Mouse (Mus musculus) spleen, adult 2 months (tissue): ENCODE measurements around the gene Col5a2. TPM values are rescaled to one million over a fixed set of nuclear protein-coding genes. Genes with fewer than 3 reads are reported as not detected.
"Not testable (repeated sequence)": the region's sequence is repeated elsewhere in the genome, so short reads cannot be mapped to it uniquely, and the experiment has no call there.

Source experiments
- DNase-seq, 2 experiments: peaks; one replicate each; pipeline versions ENCODE4 v3.0.0 to v3.0.0-alpha.2; 2012 to 2021; ENCODE audit warnings: low spot score in 2 of 2, low read depth in 1 of 2
- H3K27ac ChIP-seq: fragments of 200-500 bp; 2 replicates; pipeline ENCODE4 v1.5.1; 2012; ENCODE audit warnings: low read length, inconsistent platforms; ENCODE audit not compliant: insufficient read depth
- H3K27me3 ChIP-seq: fragments of 200-500 bp; 2 replicates; pipeline ENCODE4 v1.6.1; 2012; ENCODE audit warnings: mild to moderate bottlenecking, moderate library complexity, low read length, inconsistent platforms; ENCODE audit not compliant: control insufficient read depth, insufficient read depth
- H3K36me3 ChIP-seq: fragments of 200-500 bp; 2 replicates; pipeline ENCODE4 v1.6.1; 2012; ENCODE audit warnings: mild to moderate bottlenecking, low read length, inconsistent platforms; ENCODE audit not compliant: control insufficient read depth, insufficient read depth
- H3K4me1 ChIP-seq: fragments of 200-500 bp; 2 replicates; pipeline ENCODE4 v1.6.1; 2011; ENCODE audit warnings: inconsistent platforms; ENCODE audit not compliant: control insufficient read depth, insufficient read depth, insufficient read length
- H3K4me3 ChIP-seq: fragments of 200-500 bp; 2 replicates; pipeline ENCODE4 v1.5.1; 2011; ENCODE audit warnings: mild to moderate bottlenecking, inconsistent platforms; ENCODE audit not compliant: insufficient read depth, insufficient read length; ENCODE audit errors: extremely low read depth
- CTCF ChIP-seq: fragments of 200-500 bp; IDR thresholded peaks from 2 replicates; pipeline ENCODE4 v1.5.1; 2011; ENCODE audit warnings: mild to moderate bottlenecking, inconsistent platforms; ENCODE audit not compliant: insufficient read depth, insufficient read length, insufficient replicate concordance; ENCODE audit errors: extremely low read depth
- POLR2A ChIP-seq: fragments of 200-500 bp; IDR thresholded peaks from 2 replicates; pipeline ENCODE4 v1.6.1; 2011; ENCODE audit warnings: low read depth, low read length, inconsistent platforms
- WGBS: fragments of 180-500 bp; shearing (Covaris S2); methylation state at CpG from one replicate; pipeline ENCODE4 v1.1.7; 2018; 5-methylcytosine and 5-hydroxymethylcytosine counted together
- polyA plus RNA-seq: library from polyadenylated mRNA; depleted of rRNA; stranded (reverse); fragments of >200 nt; gene quantifications from 2 replicates; pipeline ENCODE4 v1.2.3, GENCODE M21; 2012; rRNA removed

Col5a2 gene
- 2.1 and 2.4 TPM in 2 replicates for polyA plus RNA-seq

DNA sequence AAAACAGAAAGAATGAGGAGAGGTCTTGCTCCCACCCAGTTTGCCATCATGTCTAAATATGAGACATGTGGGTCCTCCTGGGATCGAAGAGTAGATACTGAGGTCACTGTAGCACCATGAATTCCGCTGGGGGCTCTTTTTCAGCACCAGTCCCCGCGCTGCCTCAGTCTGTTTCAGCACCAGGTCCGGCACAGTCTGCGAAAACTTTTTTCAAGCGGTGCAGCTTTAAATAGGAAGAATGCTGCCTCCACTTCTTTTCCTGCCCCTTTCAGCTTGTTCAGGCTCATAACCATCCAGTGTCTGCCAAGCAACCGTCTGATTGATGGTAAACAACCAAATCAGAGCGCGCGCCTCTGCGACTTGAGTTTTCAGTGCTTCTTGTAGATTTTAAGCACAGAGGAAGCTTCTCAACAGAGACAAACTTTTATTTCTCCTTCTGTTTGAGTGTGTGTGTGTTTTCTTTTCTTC is at the start of gene Col5a2:
Gene Col5a2 (minus strand): TSS at position 418 of the 468 bp plus-strand sequence.
- Histone ChIP-seq H3K4me1 (no peaks in the 10 kb centered on the region), H3K36me3 (no peaks in the 10 kb centered on the region), H3K27ac (no peak within 1 kb of the TSS; the same call in 1 of the 2 replicates), H3K4me3 (peak within 1 kb of the TSS; percentile 28), H3K27me3 (no peaks in the 10 kb centered on the region)
- 16% methylated on average over 12 of the region's 12 CpGs for WGBS
- no peak for DNase-seq
- TF ChIP-seq POLR2A = no peak
- no peak for TF ChIP-seq CTCF

DNA sequence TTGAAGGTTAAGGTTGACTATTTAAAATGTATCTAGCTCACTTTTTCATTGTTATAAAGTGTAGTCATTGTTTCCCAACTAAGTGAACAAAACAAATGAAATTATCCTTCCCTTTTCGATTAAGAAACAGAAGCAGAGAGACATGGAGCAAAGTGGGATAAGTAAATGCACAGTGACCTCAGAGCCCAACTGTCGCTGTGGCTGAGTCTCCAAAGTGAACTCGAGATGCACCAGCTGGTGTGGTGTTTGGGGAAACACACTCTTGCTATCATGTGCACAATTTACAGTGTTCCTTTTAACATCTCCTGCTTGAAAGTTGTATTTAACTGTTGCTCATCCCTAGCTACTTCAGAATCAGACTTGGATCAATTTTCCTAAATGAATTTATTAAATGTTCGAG is 47.4 kb upstream of the Col5a2 start:
- TF ChIP-seq CTCF (no peak), POLR2A (no peak)
- no peaks in the 10 kb centered on the region for H3K27me3 ChIP-seq
- 83% methylated on average over 4 of the region's 4 CpGs for WGBS

DNA sequence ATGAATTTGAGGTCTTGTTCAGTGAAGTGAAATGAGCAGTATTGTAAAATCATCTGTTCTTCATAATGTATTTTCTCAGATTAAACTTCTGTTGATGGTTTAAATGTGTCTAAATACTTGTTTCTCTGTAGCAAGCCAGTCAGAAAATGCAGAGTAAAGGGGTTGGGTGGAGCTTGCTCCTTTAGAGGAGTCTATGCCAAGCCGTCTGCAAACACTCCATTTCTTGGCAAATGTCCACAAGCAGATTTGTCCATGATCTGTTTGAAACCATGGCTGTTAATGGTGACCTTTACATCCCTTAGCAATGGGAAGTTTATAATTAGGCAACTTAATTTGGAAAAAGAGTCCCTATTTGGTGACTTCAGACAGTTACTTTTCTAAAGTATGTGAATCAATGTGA is 38.8 kb upstream of the Col5a2 start:
- Histone ChIP-seq H3K36me3 (no peaks in the 10 kb centered on the region), H3K4me1 (no peaks in the 10 kb centered on the region), H3K27ac (no peak overlapping the region), H3K4me3 (no peak overlapping the region), H3K27me3 (no peaks in the 10 kb centered on the region)
- TF ChIP-seq POLR2A (no peak), CTCF (no peak)
- 64% methylated on average over 1 of the region's 1 CpGs for WGBS
- DNase-seq = no peak

More for the DNA sequence above, 47.4 kb upstream of the Col5a2 start:
- no peak for DNase-seq
- Histone ChIP-seq H3K4me1 (no peaks in the 10 kb centered on the region), H3K27ac (no peak overlapping the region), H3K4me3 (no peak overlapping the region), H3K36me3 (no peaks in the 10 kb centered on the region)

DNA sequence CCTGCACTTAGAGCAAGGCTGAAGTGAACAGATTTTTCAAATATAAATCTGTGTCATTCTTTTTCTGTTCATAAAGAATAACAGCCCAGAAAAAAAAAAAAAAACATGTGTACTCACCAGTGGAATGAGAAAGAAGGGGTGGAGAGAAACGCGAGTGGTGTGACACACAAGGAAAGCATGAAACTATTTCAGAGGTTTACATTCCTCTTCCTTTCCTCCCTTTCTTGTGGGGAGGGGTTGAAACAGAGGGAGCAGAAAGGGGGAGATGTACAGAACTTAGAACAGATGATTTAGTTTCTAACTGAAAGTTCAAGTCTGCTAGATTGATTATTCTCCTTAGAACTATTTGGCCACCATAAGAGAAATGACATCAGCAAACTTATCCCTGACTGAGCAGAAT is 38.1 kb upstream of the Col5a2 start:
- no peak overlapping the region for H3K4me3 ChIP-seq
- TF ChIP-seq CTCF = no peak
- TF ChIP-seq POLR2A = no peak
- no peaks in the 10 kb centered on the region for H3K27me3 ChIP-seq
- H3K27ac ChIP-seq = no peak overlapping the region
- no peaks in the 10 kb centered on the region for H3K4me1 ChIP-seq
- 70% methylated on average over 2 of the region's 2 CpGs for WGBS
- H3K36me3 ChIP-seq = no peaks in the 10 kb centered on the region
- DNase-seq = no peak

DNA sequence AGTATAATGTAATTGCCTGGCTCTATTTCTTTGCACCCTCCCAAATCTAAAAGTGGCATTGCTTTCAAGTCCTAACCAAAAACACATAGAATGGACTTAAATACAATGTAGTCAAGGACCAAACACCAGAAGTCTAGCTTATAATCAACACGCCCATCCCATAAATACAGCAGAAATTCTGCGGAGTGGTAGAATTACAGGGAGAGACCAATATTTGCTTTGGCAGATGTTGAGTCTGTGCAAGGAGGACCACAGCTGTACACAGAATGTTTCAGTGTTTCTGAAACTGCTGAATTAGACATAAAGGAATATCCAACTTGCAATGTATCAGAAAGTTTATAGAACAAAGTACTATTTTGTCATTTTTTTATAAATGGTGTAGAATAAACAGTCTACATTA is 28.4 kb upstream of the Col5a2 start:
- Histone ChIP-seq H3K4me3 (no peak overlapping the region), H3K4me1 (no peaks in the 10 kb centered on the region), H3K36me3 (no peaks in the 10 kb centered on the region), H3K27ac (no peak overlapping the region), H3K27me3 (no peaks in the 10 kb centered on the region)
- WGBS = 92% methylated on average over 2 of the region's 2 CpGs
- TF ChIP-seq POLR2A = no peak
- TF ChIP-seq CTCF = no peak
- DNase-seq = no peak

DNA sequence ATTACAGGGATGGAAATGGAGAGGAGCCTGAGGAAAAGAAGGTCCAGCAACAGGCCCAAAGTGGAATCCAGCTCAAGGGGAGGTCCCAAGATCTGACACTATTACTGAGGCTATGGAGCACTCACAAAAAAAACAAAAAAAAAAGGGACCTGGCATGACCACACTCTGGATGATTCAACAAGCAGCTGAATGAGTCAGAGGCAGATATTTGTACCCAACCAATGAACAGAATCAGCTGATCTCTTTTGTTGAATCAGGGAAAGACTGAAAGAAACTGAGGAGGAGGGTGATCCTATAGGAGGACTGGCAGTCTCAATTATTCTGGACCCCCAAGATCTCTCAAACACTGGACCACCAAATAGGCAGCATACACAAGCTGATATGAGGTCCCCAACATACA is 24.4 kb upstream of the Col5a2 start:
- H3K27me3 ChIP-seq, H3K36me3 ChIP-seq, H3K27ac ChIP-seq, H3K4me3 ChIP-seq, H3K4me1 ChIP-seq, DNase-seq: not testable (repeated sequence)

DNA sequence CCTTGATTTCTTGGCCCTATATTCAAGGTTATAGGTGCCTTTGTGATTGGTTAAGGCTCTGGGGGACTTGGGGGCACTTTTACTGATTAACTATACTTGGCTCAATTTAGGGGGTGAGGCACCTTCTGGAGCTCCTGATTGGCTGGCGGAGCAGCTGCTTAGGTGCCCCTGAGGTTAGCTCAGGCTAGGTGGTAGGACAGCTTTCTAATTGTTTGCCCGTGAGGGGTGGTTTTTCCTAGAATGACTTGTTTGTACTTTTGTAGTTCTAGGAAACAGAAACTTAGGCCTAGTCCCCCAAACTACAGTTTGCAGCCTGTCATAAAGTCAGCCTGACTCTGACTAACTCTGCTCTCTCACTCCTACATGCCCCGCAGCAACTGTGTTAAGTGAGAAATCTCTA is 20.5 kb upstream of the Col5a2 start:
- Histone ChIP-seq H3K27ac (no peak overlapping the region), H3K4me1 (no peaks in the 10 kb centered on the region), H3K36me3 (no peaks in the 10 kb centered on the region), H3K4me3 (no peak overlapping the region), H3K27me3 (no peaks in the 10 kb centered on the region)
- TF ChIP-seq POLR2A (no peak), CTCF (no peak)
- no peak for DNase-seq
- WGBS = 93% methylated on average over 3 of the region's 3 CpGs
